Mouse (Mus musculus): ENCODE measurements around the gene Hhex. TPM values are rescaled to one million over a fixed set of nuclear protein-coding genes. Genes with fewer than 3 reads are reported as not detected.

Gene Hhex
- polyA plus RNA-seq, 1 experiment: 0.74 TPM

DNA sequence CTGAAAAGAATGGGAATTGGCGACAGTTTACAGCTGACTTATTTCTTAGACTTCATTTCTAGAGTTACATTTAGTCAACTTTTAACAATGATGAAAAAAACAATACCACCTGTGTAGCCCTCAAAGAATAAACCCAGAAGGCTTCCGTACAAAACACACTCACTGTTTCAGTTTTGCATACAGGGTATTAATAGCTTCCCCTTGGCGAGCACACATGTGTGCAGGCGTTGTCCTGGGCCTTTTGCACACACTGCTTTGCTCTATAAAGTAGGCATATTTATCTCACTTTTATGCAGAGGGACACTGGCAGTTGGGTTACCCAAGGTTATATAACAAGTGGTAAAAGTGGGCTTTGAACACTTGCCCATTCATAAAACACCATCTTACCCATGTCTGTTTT is 37.1 kb downstream of the Hhex start:
- H3K36me3 ChIP-seq (ENCODE audit: control insufficient read depth, insufficient read depth): no peaks in the 10 kb centered on the region
- H3ac ChIP-seq (ENCODE audit: control insufficient read depth, insufficient read length, low read depth): no peak overlapping the region
- H3K79me2 ChIP-seq (ENCODE audit: control insufficient read depth, insufficient read depth): no peaks in the 10 kb centered on the region
- H3K4me3 ChIP-seq (ENCODE audit: insufficient read depth, poor library complexity, severe bottlenecking): no peak overlapping the region
- TF ChIP-seq MYOD1 (IDR thresholded peaks at IDR 0.05; ENCODE audit: control insufficient read depth, insufficient read length, low read depth): no peak
- TF ChIP-seq MAX (IDR thresholded peaks at IDR 0.05): no peak
- no peak for TF ChIP-seq FOSL1 (IDR thresholded peaks at IDR 0.05; ENCODE audit: insufficient read depth, low read length, poor library complexity, severe bottlenecking)
- no peak for TF ChIP-seq CTCF (IDR thresholded peaks at IDR 0.05; ENCODE audit: control insufficient read depth, insufficient read depth, insufficient read length)
- no peaks in the 10 kb centered on the region for H3K79me3 ChIP-seq (ENCODE audit: low read depth)
- H3K27me3 ChIP-seq (ENCODE audit: control insufficient read depth, insufficient read depth, insufficient read length): no peaks in the 10 kb centered on the region

DNA sequence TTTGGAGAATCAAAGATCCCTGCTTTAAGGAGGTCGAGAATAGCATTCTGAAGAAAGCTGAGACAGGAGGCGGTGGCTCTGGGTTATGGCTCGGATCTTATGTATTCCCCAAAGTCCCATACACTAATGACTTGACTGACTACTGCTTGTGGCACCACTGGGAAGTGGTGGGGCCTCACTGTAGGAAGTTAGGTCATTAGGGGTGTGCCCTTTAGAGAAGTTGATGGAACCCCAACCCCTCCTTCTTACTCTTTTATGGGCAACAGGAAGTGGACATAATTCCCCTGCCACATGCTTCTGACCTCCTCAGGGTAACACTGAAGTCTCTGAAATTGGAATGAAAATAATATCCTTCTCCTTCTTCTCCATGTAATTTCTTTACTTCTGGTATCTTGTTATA is 38.0 kb downstream of the Hhex start:
- Histone ChIP-seq H3ac (ENCODE audit: control insufficient read depth, insufficient read length, low read depth) (no peak overlapping the region), H3K36me3 (ENCODE audit: control insufficient read depth, insufficient read depth) (no peaks in the 10 kb centered on the region), H3K27me3 (ENCODE audit: control insufficient read depth, insufficient read depth, insufficient read length) (no peaks in the 10 kb centered on the region), H3K79me3 (ENCODE audit: low read depth) (no peaks in the 10 kb centered on the region), H3K4me3 (ENCODE audit: insufficient read depth, poor library complexity, severe bottlenecking) (no peak overlapping the region), H3K79me2 (ENCODE audit: control insufficient read depth, insufficient read depth) (no peaks in the 10 kb centered on the region)
- TF ChIP-seq FOSL1 (IDR thresholded peaks at IDR 0.05; ENCODE audit: insufficient read depth, low read length, poor library complexity, severe bottlenecking) (no peak), CTCF (IDR thresholded peaks at IDR 0.05; ENCODE audit: control insufficient read depth, insufficient read depth, insufficient read length) (no peak), MYOD1 (IDR thresholded peaks at IDR 0.05; ENCODE audit: control insufficient read depth, insufficient read length, low read depth) (no peak), CEBPB (IDR thresholded peaks at IDR 0.05; ENCODE audit: low read depth) (no peak), USF1 (IDR thresholded peaks at IDR 0.05; ENCODE audit: low read depth) (no peak), MYOG (IDR thresholded peaks at IDR 0.05; ENCODE audit: control insufficient read depth, extremely low read depth, insufficient read length) (no peak), MAX (IDR thresholded peaks at IDR 0.05) (no peak)

DNA sequence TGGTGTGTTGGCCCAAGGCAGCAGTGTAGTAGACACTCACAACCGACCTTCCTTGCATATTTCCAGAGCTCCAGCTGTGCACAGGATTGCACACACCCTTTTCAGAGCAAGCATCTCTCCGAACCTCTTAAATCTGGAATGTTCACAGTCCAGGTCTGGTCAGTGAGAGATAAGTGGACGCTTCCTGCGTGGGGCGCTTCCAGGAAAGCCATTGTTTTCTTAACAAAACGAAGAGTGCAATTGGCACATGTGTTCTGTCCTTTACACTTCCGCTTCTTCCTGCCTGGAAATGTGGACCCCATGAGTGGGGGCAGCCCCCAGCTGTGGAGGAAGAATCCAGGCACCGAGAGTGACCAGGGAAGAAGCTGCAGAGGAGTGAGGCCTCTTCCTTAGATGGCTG is 47.1 kb downstream of the Hhex start:
- TF ChIP-seq CTCF (IDR thresholded peaks at IDR 0.05; ENCODE audit: control insufficient read depth, insufficient read depth, insufficient read length): no peak
- TF ChIP-seq MYOG (IDR thresholded peaks at IDR 0.05; ENCODE audit: control insufficient read depth, extremely low read depth, insufficient read length): no peak
- TF ChIP-seq CEBPB (IDR thresholded peaks at IDR 0.05; ENCODE audit: low read depth): no peak
- no peak for TF ChIP-seq MAX (IDR thresholded peaks at IDR 0.05)
- TF ChIP-seq USF1 (IDR thresholded peaks at IDR 0.05; ENCODE audit: low read depth): no peak
- TF ChIP-seq MYOD1 (IDR thresholded peaks at IDR 0.05; ENCODE audit: control insufficient read depth, insufficient read length, low read depth): no peak
- TF ChIP-seq FOSL1 (IDR thresholded peaks at IDR 0.05; ENCODE audit: insufficient read depth, low read length, poor library complexity, severe bottlenecking): no peak
- H3K36me3 ChIP-seq (ENCODE audit: control insufficient read depth, insufficient read depth): no peaks in the 10 kb centered on the region
- no peaks in the 10 kb centered on the region for H3K79me2 ChIP-seq (ENCODE audit: control insufficient read depth, insufficient read depth)
- H3K79me3 ChIP-seq (ENCODE audit: low read depth): no peaks in the 10 kb centered on the region
- H3K27me3 ChIP-seq (ENCODE audit: control insufficient read depth, insufficient read depth, insufficient read length): no peaks in the 10 kb centered on the region
- H3ac ChIP-seq (ENCODE audit: control insufficient read depth, insufficient read length, low read depth): no peak overlapping the region
- H3K4me3 ChIP-seq (ENCODE audit: insufficient read depth, poor library complexity, severe bottlenecking): no peak overlapping the region

DNA sequence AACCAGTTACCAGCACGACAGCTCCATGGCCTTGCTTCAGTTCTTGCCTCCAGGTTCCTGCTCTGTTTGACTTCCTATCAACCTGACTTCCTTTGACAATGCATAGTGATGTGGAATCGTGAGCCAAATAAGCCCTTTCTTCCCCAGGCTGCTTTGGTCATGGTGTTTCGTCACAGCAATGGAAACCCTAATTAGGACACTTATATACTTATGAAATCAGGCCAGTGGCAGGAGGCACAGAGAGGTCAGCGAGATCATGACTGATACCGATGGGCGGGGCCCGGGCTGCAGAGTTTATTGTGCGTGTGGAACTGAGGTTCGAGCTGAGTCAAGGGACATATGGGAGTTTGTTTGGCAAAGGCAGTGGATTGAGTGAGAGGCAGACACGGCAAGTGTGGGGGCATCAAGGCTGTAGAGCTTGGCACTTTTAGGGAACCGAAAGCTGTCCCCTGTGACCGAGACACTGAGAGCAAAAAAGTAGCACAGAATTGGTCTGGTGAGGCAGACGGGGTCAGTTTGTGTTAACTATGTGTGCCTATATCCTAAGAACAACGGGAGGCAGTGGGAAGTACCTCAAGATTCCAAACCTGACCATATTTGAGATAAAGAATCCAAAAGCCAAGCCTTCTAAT is 48.1 kb downstream of the Hhex start:
- Histone ChIP-seq H3K36me3 (ENCODE audit: control insufficient read depth, insufficient read depth) (no peaks in the 10 kb centered on the region), H3ac (ENCODE audit: control insufficient read depth, insufficient read length, low read depth) (no peak overlapping the region), H3K27me3 (ENCODE audit: control insufficient read depth, insufficient read depth, insufficient read length) (no peaks in the 10 kb centered on the region), H3K4me3 (ENCODE audit: insufficient read depth, poor library complexity, severe bottlenecking) (no peak overlapping the region), H3K79me2 (ENCODE audit: control insufficient read depth, insufficient read depth) (no peaks in the 10 kb centered on the region), H3K79me3 (ENCODE audit: low read depth) (no peaks in the 10 kb centered on the region)
- no peak for TF ChIP-seq CEBPB (IDR thresholded peaks at IDR 0.05; ENCODE audit: low read depth)

DNA sequence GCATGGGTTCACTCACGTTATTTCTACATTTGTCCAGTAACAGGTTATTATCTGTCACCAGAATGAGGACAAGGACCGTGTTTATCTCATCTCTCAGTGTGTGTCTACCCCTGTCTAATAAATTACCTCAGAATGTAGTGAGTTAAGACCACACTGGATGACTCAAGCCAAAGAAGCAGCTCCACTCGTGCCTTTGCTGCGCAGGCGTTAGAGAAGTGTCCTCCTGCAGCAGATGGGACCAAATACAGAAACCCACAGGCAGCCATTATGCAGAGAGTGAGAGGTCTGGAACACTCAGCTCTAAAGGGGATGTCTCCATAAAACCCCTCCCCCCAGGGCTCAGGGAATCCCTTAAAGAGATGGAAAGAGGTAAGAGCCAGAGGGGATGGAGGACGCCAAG is 50.2 kb downstream of the Hhex start:
- TF ChIP-seq CEBPB (IDR thresholded peaks at IDR 0.05; ENCODE audit: low read depth) (no peak), MYOD1 (IDR thresholded peaks at IDR 0.05; ENCODE audit: control insufficient read depth, insufficient read length, low read depth) (no peak), MAX (IDR thresholded peaks at IDR 0.05) (no peak), FOSL1 (IDR thresholded peaks at IDR 0.05; ENCODE audit: insufficient read depth, low read length, poor library complexity, severe bottlenecking) (no peak), MYOG (IDR thresholded peaks at IDR 0.05; ENCODE audit: control insufficient read depth, extremely low read depth, insufficient read length) (no peak), CTCF (IDR thresholded peaks at IDR 0.05; ENCODE audit: control insufficient read depth, insufficient read depth, insufficient read length) (no peak), USF1 (IDR thresholded peaks at IDR 0.05; ENCODE audit: low read depth) (no peak)
- Histone ChIP-seq H3K4me3 (ENCODE audit: insufficient read depth, poor library complexity, severe bottlenecking) (no peak overlapping the region), H3K36me3 (ENCODE audit: control insufficient read depth, insufficient read depth) (no peaks in the 10 kb centered on the region), H3K27me3 (ENCODE audit: control insufficient read depth, insufficient read depth, insufficient read length) (no peaks in the 10 kb centered on the region), H3K79me2 (ENCODE audit: control insufficient read depth, insufficient read depth) (no peaks in the 10 kb centered on the region), H3K79me3 (ENCODE audit: low read depth) (no peaks in the 10 kb centered on the region), H3ac (ENCODE audit: control insufficient read depth, insufficient read length, low read depth) (no peak overlapping the region)

DNA sequence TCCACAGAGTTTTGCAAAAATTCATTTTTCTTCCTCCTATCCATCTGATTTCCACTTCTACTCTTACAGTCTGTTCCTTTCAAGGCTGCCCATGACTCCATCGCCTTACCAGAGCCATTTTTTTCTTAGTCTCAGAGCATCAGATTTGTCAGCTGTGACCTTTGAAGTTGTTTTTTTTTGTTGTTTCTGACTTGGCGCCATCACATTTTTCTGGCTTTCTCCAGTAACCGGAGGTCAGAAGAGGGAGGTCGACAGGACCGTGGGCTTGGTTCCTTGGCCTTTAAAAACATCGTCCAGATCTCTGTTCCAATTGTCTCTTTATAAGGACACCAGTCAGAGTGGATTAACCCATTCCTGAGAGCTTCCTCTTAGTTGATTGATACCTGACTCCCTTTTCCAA is 52.2 kb downstream of the Hhex start:
- no peak for TF ChIP-seq USF1 (IDR thresholded peaks at IDR 0.05; ENCODE audit: low read depth)
- Histone ChIP-seq H3K27me3 (ENCODE audit: control insufficient read depth, insufficient read depth, insufficient read length) (no peaks in the 10 kb centered on the region), H3ac (ENCODE audit: control insufficient read depth, insufficient read length, low read depth) (no peak overlapping the region), H3K36me3 (ENCODE audit: control insufficient read depth, insufficient read depth) (no peaks in the 10 kb centered on the region), H3K79me2 (ENCODE audit: control insufficient read depth, insufficient read depth) (no peaks in the 10 kb centered on the region), H3K79me3 (ENCODE audit: low read depth) (no peaks in the 10 kb centered on the region), H3K4me3 (ENCODE audit: insufficient read depth, poor library complexity, severe bottlenecking) (no peak overlapping the region)
